Mouse (Mus musculus) embryo, embryonic 10 days (tissue): ENCODE data around the gene Gid4.
"Not testable (repeated sequence)": the region's sequence is repeated elsewhere in the genome, so short reads cannot be mapped to it uniquely, and the experiment has no call there.

ENCODE experiments used
- DNase-seq: peaks from one replicate; pipeline ENCODE4 v3.0.0-alpha.2; 2015; ENCODE audit warnings: low spot score

Gene Gid4

GRCm38 (mm10) chr11:60433501-60433900, 16.6 kb downstream of the Gid4 start:
- no peak for DNase-seq

- no peak for DNase-seq
Observed at GRCm38 (mm10) chr11:60435133-60435532, 18.2 kb downstream of the Gid4 start.

- no peak for DNase-seq
Observed at GRCm38 (mm10) chr11:60436618-60437017, 19.7 kb downstream of the Gid4 start.

- not testable (repeated sequence) for DNase-seq
Observed at GRCm38 (mm10) chr11:60439621-60440020, 22.7 kb downstream of the Gid4 start.

- DNase-seq: no peak
Observed at GRCm38 (mm10) chr11:60440176-60440575, 23.2 kb downstream of the Gid4 start.

- no peak for DNase-seq
Observed at GRCm38 (mm10) chr11:60442896-60443295, 26.0 kb downstream of the Gid4 start.

- no peak for DNase-seq
Observed at GRCm38 (mm10) chr11:60444007-60444406, 27.1 kb downstream of the Gid4 start.

- peak; percentile 96 for DNase-seq
Observed at GRCm38 (mm10) chr11:60454080-60454744, 37.3 kb downstream of the Gid4 start, which contains the start of gene Drg2. TSS of gene Drg2 (plus strand) at chr11:60454591.

- DNase-seq: peak; percentile 16
Observed at GRCm38 (mm10) chr11:60454745-60455087, 37.8 kb downstream of the Gid4 start.

- DNase-seq: peak; percentile 18
Observed at GRCm38 (mm10) chr11:60457973-60458372, 41.0 kb downstream of the Gid4 start.

- DNase-seq: peak; percentile 56
Observed at GRCm38 (mm10) chr11:60465943-60466380, 49.0 kb downstream of the Gid4 start.

- no peak for DNase-seq
Observed at GRCm38 (mm10) chr11:60469039-60469438, 52.1 kb downstream of the Gid4 start, which contains the start of gene Myo15. TSS of gene Myo15 (plus strand) at chr11:60469339.

GRCm38 (mm10) chr11:60470743-60471142, 53.8 kb downstream of the Gid4 start:
- DNase-seq: no peak

- DNase-seq: no peak
Observed at GRCm38 (mm10) chr11:60474534-60474933, 57.6 kb downstream of the Gid4 start.

GRCm38 (mm10) chr11:60475668-60476362, 58.9 kb downstream of the Gid4 start:
- DNase-seq: no peak

GRCm38 (mm10) chr11:60478121-60478520, 61.2 kb downstream of the Gid4 start:
- DNase-seq: peak; percentile 51

GRCm38 (mm10) chr11:60486267-60486666, 69.3 kb downstream of the Gid4 start:
- no peak for DNase-seq

GRCm38 (mm10) chr11:60492726-60493125, 75.8 kb downstream of the Gid4 start:
- no peak for DNase-seq

- DNase-seq: no peak
Observed at GRCm38 (mm10) chr11:60495692-60496091, 78.7 kb downstream of the Gid4 start.
